ENCODE assay signal across 8 mouse cellular contexts in the genomic region with DNA sequence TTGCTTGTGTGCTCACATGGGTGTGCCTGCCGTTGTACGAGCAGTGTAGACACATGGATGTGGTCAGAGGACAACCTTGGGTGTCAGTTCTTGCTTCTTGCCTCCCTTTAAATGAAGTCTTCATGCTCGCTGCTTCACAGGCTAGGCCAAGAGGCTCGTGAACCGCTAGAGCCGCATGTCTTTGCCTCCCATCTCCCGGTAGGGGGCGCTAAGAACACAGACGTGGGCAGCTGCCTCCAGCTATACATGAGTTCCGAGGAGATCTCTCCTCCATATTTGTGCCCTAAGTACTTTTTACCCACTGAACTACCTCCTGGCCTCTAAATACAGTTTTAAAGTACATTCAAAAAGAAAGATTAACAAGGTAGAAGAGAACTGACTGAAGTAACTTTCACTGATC. TPM values are rescaled to one million over a fixed set of nuclear protein-coding genes. Genes with fewer than 3 reads are reported as not detected.
DNase-seq lines count a peak whose midpoint lies in the region; ATAC-seq and TF ChIP-seq lines count a peak whose summit lies in the region.

No protein-coding gene starts in this region.

- H3K36me3 ChIP-seq in midbrain, embryonic 11.5 days (ENCODE audit: control insufficient read depth, insufficient read depth, low read length): no peaks in the 10 kb centered on the region
- H3K36me3 ChIP-seq in midbrain, embryonic 16.5 days (ENCODE audit: control insufficient read depth, insufficient read depth, low read length): no peaks in the 10 kb centered on the region
- no peaks in the 10 kb centered on the region for H3K36me3 ChIP-seq in intestine, postnatal 0 days (ENCODE audit: control insufficient read depth, insufficient read depth)
- no peaks in the 10 kb centered on the region for H3K36me3 ChIP-seq in midbrain, embryonic 13.5 days

- no peak overlapping the region for H3K4me3 ChIP-seq in midbrain, embryonic 11.5 days (ENCODE audit: low read depth, low read length)
- no peak overlapping the region for H3K4me3 ChIP-seq in midbrain, embryonic 16.5 days (ENCODE audit: low read depth, low read length)
- no peak overlapping the region for H3K4me3 ChIP-seq in intestine, postnatal 0 days (ENCODE audit: low read depth, low read length)
- H3K4me3 ChIP-seq in midbrain, embryonic 13.5 days (replicated peaks): no peak overlapping the region

- no peaks in the 10 kb centered on the region for H3K27me3 ChIP-seq in midbrain, embryonic 11.5 days (ENCODE audit: control insufficient read depth, insufficient read depth, low read length)
- H3K27me3 ChIP-seq in midbrain, embryonic 16.5 days (ENCODE audit: control insufficient read depth, insufficient read depth, low read depth, low read length): peaks cover 3% of the 10 kb centered on the region; the same call in 1 of the 2 replicates
- H3K27me3 ChIP-seq in intestine, postnatal 0 days (replicated peaks; ENCODE audit: control insufficient read depth, insufficient read depth, low read length): no peaks in the 10 kb centered on the region
- H3K27me3 ChIP-seq in midbrain, embryonic 13.5 days: peaks cover 17% of the 10 kb centered on the region

- H3K9ac ChIP-seq in midbrain, embryonic 11.5 days (ENCODE audit: low read length): no peak overlapping the region
- H3K9ac ChIP-seq in midbrain, embryonic 16.5 days (ENCODE audit: low read depth, low read length): no peak overlapping the region
- H3K9ac ChIP-seq in intestine, postnatal 0 days (ENCODE audit: low read depth, low read length): no peak overlapping the region
- no peak overlapping the region for H3K9ac ChIP-seq in midbrain, embryonic 13.5 days (replicated peaks)

- peak; percentile 97 for TF ChIP-seq CTCF in intestine, postnatal 0 days (IDR thresholded peaks at IDR 0.05; ENCODE audit: low read depth)

- H3K9me3 ChIP-seq in midbrain, embryonic 11.5 days (ENCODE audit: control insufficient read depth, low read length): no peaks in the 10 kb centered on the region
- H3K9me3 ChIP-seq in midbrain, embryonic 16.5 days (replicated peaks; ENCODE audit: control insufficient read depth, low read length, poor library complexity, severe bottlenecking): no peaks in the 10 kb centered on the region
- no peaks in the 10 kb centered on the region for H3K9me3 ChIP-seq in intestine, postnatal 0 days (ENCODE audit: control insufficient read depth)
- no peaks in the 10 kb centered on the region for H3K9me3 ChIP-seq in midbrain, embryonic 13.5 days

- H3K4me1 ChIP-seq in midbrain, embryonic 11.5 days (ENCODE audit: control insufficient read depth, insufficient read depth, low read length): no peaks in the 10 kb centered on the region
- H3K4me1 ChIP-seq in midbrain, embryonic 16.5 days (ENCODE audit: control insufficient read depth, insufficient read depth, low read length): no peaks in the 10 kb centered on the region
- no peaks in the 10 kb centered on the region for H3K4me1 ChIP-seq in intestine, postnatal 0 days (replicated peaks; ENCODE audit: control insufficient read depth, insufficient read depth, low read length)
- no peaks in the 10 kb centered on the region for H3K4me1 ChIP-seq in midbrain, embryonic 13.5 days (replicated peaks)

- no peak overlapping the region for H3K27ac ChIP-seq in midbrain, embryonic 11.5 days (ENCODE audit: low read depth, low read length)
- no peak overlapping the region for H3K27ac ChIP-seq in midbrain, embryonic 16.5 days (ENCODE audit: low read length)
- H3K27ac ChIP-seq in intestine, postnatal 0 days (ENCODE audit: low read depth, low read length): no peak overlapping the region
- no peak overlapping the region for H3K27ac ChIP-seq in midbrain, embryonic 13.5 days

- intact Hi-C loops in gastrocnemius, postnatal 14 days (cut with DNase I; ENCODE audit: low total_unique reads): loop anchor here (2.0 kb wide), 1 partner anchor 236 kb away; no protein-coding TSS in a partner anchor
- intact Hi-C loops in left cerebral cortex, postnatal 25 days (cut with DNase I): loop anchor here (1.0 kb wide), 1 partner anchor 236 kb away; no protein-coding TSS in a partner anchor

- WGBS in midbrain, embryonic 11.5 days: 10% methylated on average over 10 of the region's 10 CpGs
- 9% methylated on average over 10 of the region's 10 CpGs for WGBS in midbrain, embryonic 16.5 days
- WGBS in intestine, postnatal 0 days: 13% methylated on average over 10 of the region's 10 CpGs
- WGBS in midbrain, embryonic 13.5 days: 10% methylated on average over 10 of the region's 10 CpGs

- ATAC-seq in midbrain, embryonic 11.5 days (ENCODE audit: low FRiP score): peak; percentile 77; the same call in 1 of the 2 replicates
- no peak for ATAC-seq in midbrain, embryonic 16.5 days
- ATAC-seq in common myeloid progenitor, adult 5-6 weeks (replicated peaks; ENCODE audit: low read depth, poor library complexity, severe bottlenecking): peak; percentile 98
- ATAC-seq in intestine, postnatal 0 days: peak; percentile 72
- ATAC-seq in midbrain, embryonic 13.5 days: peak; percentile 50; the same call in 1 of the 2 replicates

- no peak overlapping the region for H3K4me2 ChIP-seq in midbrain, embryonic 11.5 days
- no peak overlapping the region for H3K4me2 ChIP-seq in midbrain, embryonic 16.5 days (ENCODE audit: low read length)
- no peak overlapping the region for H3K4me2 ChIP-seq in intestine, postnatal 0 days (replicated peaks; ENCODE audit: low read depth)
- H3K4me2 ChIP-seq in midbrain, embryonic 13.5 days (replicated peaks): no peak overlapping the region

- peak; percentile 92 for DNase-seq in midbrain, embryonic 11.5 days (ENCODE audit: low spot score, missing footprints)
- DNase-seq in gastrocnemius, postnatal 14 days: peak; percentile 84
- DNase-seq in left cerebral cortex, postnatal 25 days (ENCODE audit: low spot score in 2 of 2): peak; percentile 68 to 83
- DNase-seq in spleen, postnatal 14 days (ENCODE audit: low spot score in 2 of 2): peak; percentile 60 to 78

RNA-seq across cellular contexts. Expression of gene Helt, which starts 16.7 kb away (rescaled TPM):
- 48.9 and 49.0 TPM in 2 replicates for polyA plus RNA-seq in midbrain, embryonic 11.5 days (2014; fragmentation: Nextera tagmentation; extraction: Ambion mirVana)
- polyA plus RNA-seq in midbrain, embryonic 16.5 days (2015; fragmentation: Nextera tagmentation; extraction: Ambion mirVana): 2.8 and 3.2 TPM in 2 replicates
- not detected in 2 replicates for total RNA-seq in common myeloid progenitor, adult 5-6 weeks (2017)
- under 1 TPM; 0.72 to 0.93 TPM for total RNA-seq in gastrocnemius, postnatal 14 days (2021)
- not detected in 2 replicates for polyA plus RNA-seq in intestine, postnatal 0 days (2015; fragmentation: Nextera tagmentation; extraction: Ambion mirVana)
- not detected for total RNA-seq in left cerebral cortex, postnatal 25 days (2021)
- 27.1 and 38.4 TPM in 2 replicates for polyA plus RNA-seq in midbrain, embryonic 13.5 days (2015; fragmentation: Nextera tagmentation; extraction: Ambion mirVana)
